Mouse (Mus musculus) embryonic fibroblast, embryonic 13.5 days (primary cell): ENCODE results near the gene Fam129c.

Source experiments
- CTCF ChIP-seq: IDR thresholded peaks from 2 replicates; pipeline ENCODE4 v1.5.1; 2011; ENCODE audit warnings: mild to moderate bottlenecking, control low read depth, low read length, moderate library complexity, borderline replicate concordance; ENCODE audit not compliant: insufficient read depth
- POLR2A ChIP-seq: IDR thresholded peaks from 2 replicates; pipeline ENCODE4 v1.6.1; 2011; ENCODE audit warnings: low read depth, mild to moderate bottlenecking, control low read depth, low read length, moderate library complexity

GRCm38 (mm10) chr8:71601939-71602665 is 4.7 kb downstream of the Fam129c start:
- TF ChIP-seq POLR2A (no peak), CTCF (no peak)
